Mouse (Mus musculus): Measurements from ENCODE around the gene Cox5a.

DNA sequence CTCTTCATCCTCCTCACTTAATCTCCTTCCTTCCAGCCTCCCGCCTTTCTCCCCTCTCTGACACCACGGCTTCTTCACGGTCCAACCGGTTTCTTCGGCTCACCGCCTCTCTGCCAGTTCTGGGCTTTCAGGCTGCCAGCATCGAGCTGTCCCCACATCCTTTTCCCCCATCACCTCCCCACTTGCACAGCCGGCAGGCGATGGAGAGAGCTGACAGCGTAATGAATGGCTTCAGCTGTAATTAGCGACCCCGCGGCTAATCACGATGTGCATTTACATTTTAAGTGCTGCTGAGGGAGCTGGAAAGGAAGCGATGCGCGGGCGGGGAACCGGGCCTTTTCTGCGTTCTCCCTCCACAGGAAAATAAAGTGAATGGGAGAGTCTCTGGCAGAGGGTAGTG lies 19.2 kb upstream of the Cox5a start:
- no peak for TF ChIP-seq CTCF (IDR thresholded peaks at IDR 0.05; ENCODE audit: extremely low read depth, insufficient read length, insufficient replicate concordance, low read depth, low read length)
- TF ChIP-seq POLR2A (IDR thresholded peaks at IDR 0.05; ENCODE audit: low read depth, low read length), result no peak

Data from small intestine, adult 2 months (tissue).